Mouse (Mus musculus): ENCODE measurements around the gene Rpl23a.

DNA sequence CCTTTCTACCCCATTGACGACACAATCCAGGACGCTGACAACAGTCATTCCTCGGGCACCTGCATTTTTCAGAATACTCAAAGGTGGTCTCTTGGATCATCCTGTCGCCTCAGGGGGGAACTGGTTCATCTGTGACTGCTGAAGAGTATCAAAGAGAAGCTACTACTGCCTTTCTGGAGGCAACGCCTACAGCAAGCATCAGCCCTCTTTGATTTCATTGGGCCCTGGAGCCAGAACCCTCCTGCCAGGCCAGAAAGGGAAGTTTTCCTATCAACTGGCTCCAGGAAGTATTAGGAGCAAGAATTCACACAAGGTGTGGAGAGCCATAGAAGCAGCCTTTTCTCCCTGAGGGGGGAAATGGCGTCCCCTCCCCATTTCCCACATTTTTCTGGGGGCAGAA lies 16.7 kb downstream of the Rpl23a start:
- TF ChIP-seq CTCF (IDR thresholded peaks at IDR 0.05; ENCODE audit: low read depth, low read length), result no peak
- no peak for TF ChIP-seq POLR2A (IDR thresholded peaks at IDR 0.05; ENCODE audit: borderline replicate concordance, low read depth, low read length)
